Mouse (Mus musculus): ENCODE results near the gene Zfp263. TPM values are rescaled to one million over a fixed set of nuclear protein-coding genes. Genes with fewer than 3 reads are reported as not detected.

Zfp263 gene
- total RNA-seq, 2 experiments from 2014 or later: 9.2 to 11.9 TPM

Other genes with a start within 250 kb of the Zfp263 start
- not detected for gene Olfr161, start 153.1 kb upstream of the Zfp263 start, total RNA-seq (2021)
- gene Mefv, start 26.0 kb upstream of the Zfp263 start, total RNA-seq (2021): not detected
- gene Olfr15, start 86.8 kb downstream of the Zfp263 start, total RNA-seq (2021): not detected
- gene Zfp174, start 103.2 kb downstream of the Zfp263 start, total RNA-seq (2021): 1 to 10 TPM; 1.2 to 1.6 TPM
- 10 to 100 TPM; 31.5 to 34.3 TPM for gene Naa60, start 128.3 kb downstream of the Zfp263 start, total RNA-seq (2021)
- gene Zfp597, start 140.5 kb downstream of the Zfp263 start, total RNA-seq (2021): 1 to 10 TPM; 7.0 to 8.9 TPM
- 1 to 10 TPM in 1 of 2 experiments, under 1 TPM in 1; 0.61 to 1.0 TPM for gene Gm20695, start 140.6 kb downstream of the Zfp263 start, total RNA-seq (2021)
- gene 1700037C18Rik, start 164.6 kb downstream of the Zfp263 start, total RNA-seq (2021): 1 to 10 TPM; 1.3 to 2.7 TPM
- gene Cluap1, start 164.7 kb downstream of the Zfp263 start, total RNA-seq (2021): 1 to 10 TPM; 6.8 to 7.7 TPM
- 1 to 10 TPM; 4.3 to 5.1 TPM for gene Nlrc3, start 232.5 kb downstream of the Zfp263 start, total RNA-seq (2021)